In the genomic region with DNA sequence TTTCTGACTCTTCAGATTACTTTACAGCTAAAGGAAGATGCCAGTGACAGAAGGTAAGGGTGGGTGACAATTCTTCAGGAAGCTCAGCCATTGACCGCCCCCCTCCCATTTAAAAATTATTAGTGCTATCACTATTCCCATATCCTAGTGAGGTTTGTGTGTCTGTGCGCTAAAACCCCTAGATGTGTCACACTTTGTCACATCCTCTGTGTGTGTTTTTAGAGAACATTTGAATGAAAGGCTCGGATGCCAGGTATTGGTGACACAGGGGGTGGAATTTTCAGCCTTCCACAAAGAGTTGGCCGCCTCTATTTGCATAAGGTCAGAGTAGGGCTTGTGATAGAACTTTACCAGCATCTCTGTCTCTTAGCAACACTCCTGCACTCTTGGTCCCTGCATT, we compare ENCODE assay signal across 16 mouse cellular contexts.
"Had no signal": no experiment of that assay in that cellular context is flagged by ENCODE, and none has a peak within 500 bp of the region (broad histone marks: within the 10 kb centered on the region; RNA-seq: fewer than 3 reads in every experiment).

No protein-coding gene starts in this region.

- H3K9ac ChIP-seq: limb, embryonic 13.5 days; liver, embryonic 12.5 days; liver, embryonic 15.5 days; lung, embryonic 15.5 days had no signal

- H3K4me2 ChIP-seq: limb, embryonic 13.5 days; liver, embryonic 12.5 days; liver, embryonic 15.5 days; lung, embryonic 15.5 days had no signal

- H3K9me3 ChIP-seq: limb, embryonic 10.5 days; limb, embryonic 13.5 days; liver, embryonic 12.5 days; liver, embryonic 15.5 days; lung, embryonic 15.5 days; midbrain, embryonic 10.5 days had no signal

- H3K36me3 ChIP-seq: limb, embryonic 10.5 days; limb, embryonic 13.5 days; liver, embryonic 12.5 days; liver, embryonic 15.5 days; lung, embryonic 15.5 days; midbrain, embryonic 10.5 days had no signal

- DNase-seq: kidney, adult 9 months; kidney, postnatal 14 days; kidney, postnatal 4 days; liver; lung, adult 18-20 months; lung, postnatal 10 days; lung, postnatal 36 days; thymus, adult 18-20 months; thymus, postnatal 36 days had no signal

- ATAC-seq: liver, embryonic 12.5 days had no signal

- H3K4me1 ChIP-seq: liver, embryonic 12.5 days; liver, embryonic 15.5 days; megakaryocyte, embryonic 14.5 days had no signal

- H3K27ac ChIP-seq: limb, embryonic 10.5 days; limb, embryonic 13.5 days; liver, embryonic 12.5 days; liver, embryonic 15.5 days; lung, embryonic 15.5 days; midbrain, embryonic 10.5 days had no signal

- H3K4me3 ChIP-seq: limb, embryonic 10.5 days; limb, embryonic 13.5 days; liver, embryonic 12.5 days; liver, embryonic 15.5 days; lung, embryonic 15.5 days; megakaryocyte, embryonic 14.5 days; midbrain, embryonic 10.5 days had no signal
